Mouse (Mus musculus): ENCODE data around the gene Caap1. TPM values are rescaled to one million over a fixed set of nuclear protein-coding genes. Genes with fewer than 3 reads are reported as not detected.

The Caap1 gene
- total RNA-seq (2022) = 1 to 10 TPM; 1.7 to 2.5 (median 1.9) TPM

DNA sequence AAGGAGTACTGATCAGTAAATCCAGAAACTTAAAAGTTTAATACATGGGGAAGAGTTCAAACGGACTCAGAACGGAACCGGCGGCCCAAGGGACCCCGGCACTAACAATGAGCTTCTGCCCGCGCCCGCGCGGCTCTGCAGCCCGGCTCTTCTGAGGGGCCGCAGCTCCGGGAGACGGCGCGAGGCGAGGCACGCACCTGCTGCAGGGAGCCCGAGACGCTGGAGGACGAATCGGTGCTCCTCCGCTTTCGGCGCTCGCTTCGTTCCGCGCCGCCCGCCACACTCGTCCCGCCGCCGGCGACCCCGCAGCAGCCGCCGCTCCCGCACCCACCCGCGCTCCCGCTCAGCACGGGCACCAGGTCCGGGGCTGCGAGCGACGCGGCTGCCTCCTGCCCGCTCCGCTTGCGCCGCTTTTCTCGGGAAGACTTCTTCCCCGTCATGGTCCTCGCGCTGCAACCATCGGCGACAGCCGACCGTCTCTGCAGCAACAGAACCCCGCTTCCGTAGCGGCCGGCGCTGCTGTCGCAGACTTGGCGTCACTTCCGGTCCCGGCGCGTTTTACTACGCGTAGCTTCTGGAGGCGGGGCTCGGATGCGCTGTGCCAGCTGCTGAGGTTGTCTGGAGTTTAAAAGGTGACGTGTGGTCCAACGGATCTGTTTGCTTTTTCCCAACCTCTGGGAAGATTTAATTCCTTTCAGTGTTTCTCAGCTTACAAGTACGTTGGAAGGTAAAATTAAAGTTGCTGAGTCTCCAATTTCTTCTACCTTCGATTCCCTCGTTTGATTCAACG, at the start of gene Caap1, which contains the start of gene Gm10306:
Caap1 (minus strand) TSS at position 532 of the 790 bp plus-strand sequence.
Gm10306 (plus strand) TSS at position 282 of the 790 bp plus-strand sequence.
- DNase-seq (ENCODE audit: low spot score in 2 of 2) = peak; percentile 79 to 86

DNA sequence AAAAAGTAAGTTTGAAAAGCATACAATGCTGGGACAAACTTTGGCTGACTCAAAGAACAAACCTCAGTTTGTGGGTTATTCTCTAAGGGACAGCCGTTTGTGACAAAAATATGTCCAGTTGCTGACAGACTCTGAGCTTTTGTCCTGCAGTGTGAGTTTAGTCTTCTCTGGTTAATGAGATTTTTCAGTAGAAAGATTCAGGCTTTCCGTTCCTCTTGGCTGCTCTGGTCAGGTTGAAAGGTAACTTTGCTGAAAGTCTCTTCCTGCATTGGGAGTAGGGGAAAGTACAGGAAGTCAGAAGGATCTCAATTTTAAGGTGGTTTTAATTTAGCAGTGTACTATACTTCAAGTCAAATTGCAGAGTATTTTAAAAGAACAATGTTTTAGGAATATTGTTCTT, 49.0 kb upstream of the Caap1 start:
- no peak for DNase-seq (ENCODE audit: low spot score in 2 of 2)

DNA sequence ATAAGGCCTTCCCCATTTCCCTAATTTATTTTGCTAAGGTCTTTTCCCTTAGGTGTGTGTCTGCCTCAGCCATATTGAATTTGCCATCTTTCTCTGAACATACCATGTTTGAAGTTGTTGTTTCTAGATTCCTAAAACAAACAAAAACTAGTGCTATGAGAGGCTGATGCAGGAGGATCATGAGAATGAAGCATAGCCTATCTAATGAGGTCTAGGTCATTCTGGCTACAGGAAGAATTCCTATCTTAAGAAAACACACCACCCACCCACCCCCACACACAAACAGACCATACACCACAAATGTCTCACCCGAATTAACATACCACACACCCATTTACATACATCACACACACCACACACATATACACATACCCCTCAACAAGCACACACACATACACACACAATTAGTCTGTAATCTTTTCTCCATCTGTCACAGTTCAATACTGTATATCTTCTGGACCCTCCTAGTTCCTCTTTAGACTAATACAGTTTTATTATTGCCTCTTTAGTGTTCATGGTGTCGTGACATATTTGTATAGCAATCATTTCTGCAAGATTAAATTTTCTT, 47.9 kb upstream of the Caap1 start:
- no peak for DNase-seq (ENCODE audit: low spot score in 2 of 2)

DNA sequence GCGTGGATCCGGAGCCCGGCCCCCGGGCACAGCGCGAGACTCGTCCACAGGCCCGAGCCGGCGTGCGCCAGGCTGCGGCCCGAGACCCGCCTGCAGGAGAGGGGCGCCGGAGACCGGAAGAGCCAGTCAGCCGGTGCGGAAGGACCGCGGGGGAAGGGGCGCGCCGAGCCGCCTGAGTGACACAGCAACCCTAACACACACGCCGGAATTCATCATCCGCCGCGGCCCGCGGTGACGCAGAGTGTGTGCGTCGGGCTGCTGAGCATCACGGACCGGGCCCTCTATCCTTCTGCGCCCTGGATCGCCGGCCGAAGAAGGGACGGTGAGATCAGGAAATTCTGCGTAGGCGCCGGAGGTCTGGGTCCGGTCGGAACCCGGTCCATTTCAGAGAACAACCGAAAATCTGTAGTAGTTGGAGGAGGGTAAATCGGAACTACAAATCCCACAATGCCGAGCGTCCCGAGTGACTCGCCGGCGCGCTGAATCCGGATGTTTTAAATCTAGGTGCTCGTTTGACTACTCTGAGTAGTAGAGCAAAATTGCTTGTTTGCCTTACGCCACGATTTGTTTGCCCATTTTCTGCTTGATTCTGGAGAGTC, 46.5 kb upstream of the Caap1 start, which contains the start of gene Plaa:
Plaa (minus strand) TSS at position 214 of the 599 bp plus-strand sequence.
- peak; percentile 77 to 81 for DNase-seq (ENCODE audit: low spot score in 2 of 2)

DNA sequence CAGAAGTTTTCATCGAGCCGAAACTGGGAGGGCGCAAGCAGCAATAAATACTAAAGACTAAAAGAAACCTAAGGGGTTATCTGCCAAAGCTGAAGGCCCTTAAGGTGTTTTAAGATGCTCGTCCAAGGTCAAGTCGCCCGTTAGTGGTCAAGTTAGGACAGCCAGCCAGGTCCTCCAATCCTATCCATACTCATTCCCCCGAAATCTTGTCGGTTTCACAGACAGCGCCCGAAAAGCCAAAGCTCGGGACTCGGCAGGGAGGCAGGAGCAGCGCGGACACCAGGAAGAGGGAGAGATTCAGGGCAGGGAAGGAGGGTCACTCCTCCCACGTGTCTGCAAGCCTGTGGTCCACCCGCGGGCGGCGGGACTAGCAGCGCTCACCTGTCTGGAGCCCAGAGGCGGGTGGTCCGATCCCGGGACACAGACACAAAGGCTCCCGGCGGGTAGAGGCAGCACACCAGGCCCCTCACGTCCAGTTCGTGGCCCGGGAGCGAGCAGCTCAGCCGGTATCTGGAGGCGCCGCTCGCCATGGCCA, 46.0 kb upstream of the Caap1 start:
- DNase-seq (ENCODE audit: low spot score in 2 of 2) = no peak

DNA sequence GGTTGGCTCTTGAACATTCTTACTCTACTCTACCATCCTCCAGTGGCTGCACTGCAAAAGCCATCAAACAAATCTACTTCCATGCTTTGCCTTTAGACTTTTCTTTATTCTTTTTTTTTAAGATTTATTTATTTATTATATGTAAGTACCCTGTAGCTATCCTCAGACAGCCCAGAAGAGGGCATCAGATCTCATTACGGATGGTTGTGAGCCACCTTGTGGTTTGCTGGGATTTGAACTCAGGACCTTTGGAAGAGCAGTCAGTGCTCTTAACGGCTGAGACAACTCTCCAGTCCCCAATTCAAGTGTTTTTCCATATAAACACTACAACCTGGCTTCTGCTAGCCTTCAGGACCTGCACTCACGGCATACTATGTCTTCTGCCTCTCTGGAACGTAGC, 44.8 kb upstream of the Caap1 start:
- DNase-seq (ENCODE audit: low spot score in 2 of 2) = no peak

DNA sequence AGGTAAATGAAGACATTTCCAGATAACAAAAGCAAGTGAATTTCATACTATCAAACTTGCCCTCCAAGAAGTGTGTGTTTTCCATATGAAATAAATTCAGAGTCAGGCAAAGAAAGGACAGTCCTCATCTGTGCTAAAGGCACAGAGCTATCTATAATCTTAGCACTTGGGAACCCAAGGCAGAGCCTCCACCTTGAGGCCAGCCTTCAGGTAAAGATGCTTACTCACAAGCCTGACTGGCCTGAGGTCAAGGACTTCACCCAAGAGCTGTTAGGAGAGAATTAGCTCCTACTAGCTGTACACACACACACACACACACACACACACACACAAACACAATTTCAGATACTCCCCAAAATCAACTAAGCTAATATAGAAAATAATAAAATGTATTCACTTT, 36.1 kb upstream of the Caap1 start:
- no peak for DNase-seq (ENCODE audit: low spot score in 2 of 2)

DNA sequence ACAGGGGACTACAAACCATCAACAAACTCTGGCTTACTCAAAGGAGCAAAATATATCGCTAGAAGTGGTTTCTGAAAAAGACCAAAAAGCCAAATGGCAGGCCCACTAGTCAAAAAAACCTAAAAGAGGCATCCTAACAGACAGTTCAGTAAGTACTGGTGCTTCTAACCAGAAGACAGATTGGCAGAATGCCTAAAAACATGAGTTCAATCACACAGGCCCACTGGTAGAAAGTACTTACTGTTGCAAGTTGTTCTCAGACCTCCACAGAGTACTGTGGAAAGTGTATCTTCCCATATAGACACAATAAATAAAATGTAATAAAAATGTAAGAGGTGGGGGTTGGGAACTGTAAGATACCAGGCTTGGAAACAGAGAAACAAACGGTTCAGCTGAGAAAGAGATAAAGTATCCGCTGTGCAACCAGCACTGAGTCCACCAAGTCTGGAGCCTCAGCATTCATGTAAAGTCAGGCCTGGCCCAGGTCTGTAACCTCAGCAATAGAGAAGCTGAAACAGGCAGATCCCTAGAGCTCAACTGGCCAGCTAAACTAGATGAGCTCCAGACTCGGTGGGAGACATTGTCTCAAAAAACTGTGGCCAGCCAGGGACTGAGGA, 35.3 kb upstream of the Caap1 start:
- no peak for DNase-seq (ENCODE audit: low spot score in 2 of 2)

DNA sequence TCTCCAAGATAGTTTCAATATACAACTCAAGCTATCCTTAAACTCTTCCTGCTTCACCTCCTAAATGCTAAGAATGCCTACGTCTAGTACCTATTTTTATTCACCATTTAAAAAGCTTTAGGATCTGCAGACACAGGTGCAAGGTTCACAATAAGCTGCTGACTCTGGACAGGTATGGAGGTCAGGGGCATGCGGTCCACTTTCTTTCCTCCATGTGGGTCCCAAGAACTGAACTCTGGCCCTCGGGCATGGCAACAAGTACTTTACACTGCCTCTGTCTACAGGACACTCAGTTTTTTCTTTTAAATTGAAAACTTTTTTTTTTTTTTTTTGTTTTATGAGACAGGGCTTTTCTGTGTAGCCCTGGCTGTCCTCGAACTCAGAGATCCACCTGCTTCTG, 16.1 kb upstream of the Caap1 start:
- no peak for DNase-seq (ENCODE audit: low spot score in 2 of 2)

DNA sequence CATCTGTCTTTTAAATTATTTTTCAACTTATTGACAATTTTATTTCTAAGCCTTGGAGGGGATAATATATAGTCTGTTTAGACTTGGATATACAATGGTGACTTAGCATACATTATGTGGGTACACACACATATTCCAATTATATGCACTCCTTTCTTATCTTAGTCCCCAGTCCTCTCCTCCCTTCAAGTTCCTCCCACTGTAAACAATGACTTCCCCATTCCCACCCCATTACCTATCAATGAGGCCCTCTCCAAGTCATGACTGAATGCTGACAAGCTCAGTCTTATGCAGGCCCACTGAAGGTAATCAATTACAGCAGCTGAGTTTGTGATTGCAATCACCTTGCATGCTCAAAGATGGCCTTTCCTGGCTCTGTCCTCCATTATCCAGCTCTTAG, 7.7 kb upstream of the Caap1 start:
- no peak for DNase-seq (ENCODE audit: low spot score in 2 of 2)

DNA sequence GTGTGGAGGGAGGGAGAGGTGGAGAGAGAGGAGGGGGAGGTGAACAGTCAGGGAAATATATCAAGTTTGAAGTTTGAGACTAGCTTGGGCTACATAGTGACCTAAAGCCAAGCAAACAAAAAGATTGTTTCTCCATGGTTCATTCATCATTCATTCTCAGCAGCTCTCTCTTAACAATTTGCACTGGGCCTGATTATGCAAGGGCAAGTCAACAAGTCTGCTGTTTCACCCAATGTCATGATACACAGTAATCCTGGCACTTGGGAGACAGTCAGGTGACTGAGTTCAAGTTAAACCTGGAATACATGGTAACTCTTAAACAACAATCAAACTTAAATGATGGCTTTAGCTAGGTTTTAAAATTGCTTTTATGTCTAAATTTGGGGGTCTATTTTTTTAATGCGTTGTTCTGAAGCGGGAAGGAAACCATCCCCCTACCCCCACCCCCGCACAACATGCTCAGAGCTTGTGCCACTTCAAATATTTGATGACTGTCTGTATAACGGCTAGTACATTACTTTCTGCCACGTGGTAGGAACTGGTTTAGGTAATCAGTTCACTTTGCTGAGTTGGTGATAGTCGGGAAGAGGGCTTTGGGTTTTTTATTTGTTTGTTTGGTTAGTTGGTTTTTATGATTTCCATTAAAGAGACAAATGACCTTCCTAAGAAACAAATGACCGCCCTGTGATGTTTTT, 5.5 kb upstream of the Caap1 start:
- no peak for DNase-seq (ENCODE audit: low spot score in 2 of 2)

DNA sequence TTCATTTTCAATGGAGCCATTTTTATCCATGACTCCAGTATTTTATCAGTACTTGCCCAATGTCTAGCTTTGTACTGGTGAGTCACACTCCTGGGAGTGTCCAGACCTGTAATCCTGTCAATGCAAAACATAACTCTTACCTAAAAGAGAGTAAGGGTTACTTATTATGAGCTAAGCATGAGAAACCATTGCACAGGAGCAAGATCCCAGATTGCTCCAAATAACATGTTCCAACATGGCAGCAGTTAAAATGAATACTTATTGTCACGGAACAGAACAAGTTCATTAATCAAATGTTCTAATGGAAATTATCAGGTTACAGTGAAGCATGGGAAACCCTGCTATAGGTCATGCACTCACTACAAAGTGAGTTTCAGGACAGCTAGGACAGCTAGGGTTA, 3.7 kb upstream of the Caap1 start:
- no peak for DNase-seq (ENCODE audit: low spot score in 2 of 2)

DNA sequence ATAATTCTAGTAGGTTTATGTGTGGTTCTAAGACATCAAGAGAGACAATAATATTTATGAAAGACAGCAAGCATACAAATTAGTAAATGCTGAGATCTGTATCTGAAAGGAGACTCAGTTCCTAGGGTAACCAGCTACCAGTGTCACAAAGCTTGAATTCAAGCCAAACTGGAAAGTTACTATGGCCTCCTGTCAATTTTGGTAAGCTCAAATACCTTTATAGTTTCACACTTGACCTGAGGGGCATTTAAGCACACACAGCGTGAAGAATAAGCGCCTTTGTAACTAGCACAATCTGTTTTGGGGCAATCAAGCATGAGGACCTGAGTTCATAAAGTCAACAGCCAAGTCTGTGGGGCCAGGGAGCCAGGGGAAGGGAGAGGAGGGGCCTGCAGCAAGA, 2.7 kb upstream of the Caap1 start:
- no peak for DNase-seq (ENCODE audit: low spot score in 2 of 2)

DNA sequence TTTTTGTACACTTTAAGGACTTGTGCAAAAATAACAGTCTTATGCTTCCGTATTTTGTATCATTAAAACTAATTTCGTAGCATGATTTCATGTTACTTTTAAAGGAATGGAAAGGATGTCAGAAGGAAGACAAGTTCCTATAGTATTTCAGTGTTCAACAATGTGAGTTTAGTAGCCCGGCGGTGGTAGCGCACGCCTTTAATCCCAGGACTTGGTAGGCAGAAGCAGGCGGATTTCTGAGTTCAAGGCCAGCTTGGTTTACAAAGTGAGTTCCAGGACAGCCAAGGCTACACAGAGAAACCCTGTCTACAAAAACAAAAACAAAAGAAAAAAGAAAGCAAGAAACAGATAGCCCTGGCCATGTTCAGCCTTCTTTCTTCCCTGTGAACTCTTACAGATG, 549 bp upstream of the Caap1 start:
- no peak for DNase-seq (ENCODE audit: low spot score in 2 of 2)

DNA sequence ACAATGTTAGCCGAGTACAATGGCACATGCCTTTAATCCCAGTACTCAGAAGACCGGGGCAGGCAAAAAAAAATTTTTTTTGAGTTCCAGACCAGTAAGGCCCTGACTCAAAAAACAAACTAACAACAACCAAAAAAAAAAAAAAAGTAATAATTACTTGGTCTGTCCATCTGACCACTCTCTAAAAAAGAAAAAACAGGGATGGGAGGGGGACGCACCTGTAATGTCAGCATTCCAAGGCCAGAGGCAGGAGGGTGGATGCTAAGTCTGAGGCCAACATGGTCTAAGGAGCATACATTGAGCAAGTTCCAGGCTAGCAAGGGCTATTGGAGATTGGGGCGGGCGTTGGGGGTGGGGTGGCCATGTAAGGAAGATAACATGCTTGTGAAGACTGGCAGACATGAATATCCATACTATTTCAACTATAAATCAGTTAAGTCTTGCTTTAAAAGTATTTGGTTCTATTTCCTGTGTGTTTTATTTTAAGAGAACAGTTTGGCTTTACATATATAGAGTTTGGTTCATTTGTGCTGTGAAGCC, 1.6 kb downstream of the Caap1 start:
- no peak for DNase-seq (ENCODE audit: low spot score in 2 of 2)

DNA sequence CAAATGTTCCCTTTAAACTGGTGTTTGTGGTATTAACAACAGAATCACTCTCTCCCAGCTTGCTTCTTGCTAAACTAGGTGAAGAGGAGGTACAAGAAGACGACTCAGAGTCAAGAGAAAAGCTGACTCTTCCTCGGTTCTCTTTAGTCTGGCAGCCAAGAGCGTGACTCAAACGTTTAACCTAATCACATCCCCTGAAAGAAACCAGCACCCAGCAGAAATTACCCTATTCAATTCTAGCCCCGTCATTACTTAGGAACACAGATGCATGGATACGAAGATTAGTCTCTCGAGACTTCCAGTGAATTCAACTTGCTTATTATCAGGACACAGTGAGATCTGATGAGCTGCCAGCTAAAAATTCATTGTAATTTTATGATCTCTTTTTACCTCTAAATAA, 12.3 kb downstream of the Caap1 start:
- no peak for DNase-seq (ENCODE audit: low spot score in 2 of 2)

DNA sequence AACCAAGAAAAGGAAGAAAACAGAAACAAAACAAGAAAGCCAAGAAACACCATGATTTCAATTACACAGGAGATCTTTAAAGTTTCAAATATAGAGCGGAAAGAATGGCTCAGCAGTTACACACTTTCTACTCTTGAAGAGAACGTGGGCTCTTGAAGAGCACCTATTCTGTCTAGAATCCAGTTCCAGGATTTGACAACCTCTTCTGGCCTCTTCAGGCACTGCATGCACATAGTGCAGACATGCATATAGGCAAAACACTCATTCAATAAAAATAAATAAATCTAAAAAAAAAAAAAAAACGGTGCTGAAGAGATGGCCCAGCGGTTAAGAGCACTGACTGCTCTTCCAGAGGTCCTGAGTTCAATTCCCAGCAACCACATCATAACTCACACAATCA, 13.6 kb downstream of the Caap1 start:
- no peak for DNase-seq (ENCODE audit: low spot score in 2 of 2)

DNA sequence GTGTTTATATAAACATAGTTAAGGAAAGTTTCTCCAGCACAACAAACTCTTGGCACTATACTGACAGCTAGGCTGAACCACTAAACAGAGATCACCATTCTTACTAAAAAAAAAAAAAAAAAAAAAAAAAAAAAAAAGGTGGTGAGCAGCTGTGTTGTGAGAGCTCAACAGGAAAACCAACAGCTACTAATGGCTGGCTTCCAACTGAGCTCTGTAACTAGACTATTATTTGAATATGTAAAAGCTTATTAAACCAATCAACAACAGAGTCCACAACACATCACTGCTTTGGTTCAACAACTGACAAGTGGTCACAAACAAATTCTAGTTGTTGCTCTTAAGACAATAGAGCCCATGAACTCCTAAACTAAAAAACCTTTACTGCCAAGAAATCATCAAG, 23.4 kb downstream of the Caap1 start:
- DNase-seq (ENCODE audit: low spot score in 2 of 2) = no peak

DNA sequence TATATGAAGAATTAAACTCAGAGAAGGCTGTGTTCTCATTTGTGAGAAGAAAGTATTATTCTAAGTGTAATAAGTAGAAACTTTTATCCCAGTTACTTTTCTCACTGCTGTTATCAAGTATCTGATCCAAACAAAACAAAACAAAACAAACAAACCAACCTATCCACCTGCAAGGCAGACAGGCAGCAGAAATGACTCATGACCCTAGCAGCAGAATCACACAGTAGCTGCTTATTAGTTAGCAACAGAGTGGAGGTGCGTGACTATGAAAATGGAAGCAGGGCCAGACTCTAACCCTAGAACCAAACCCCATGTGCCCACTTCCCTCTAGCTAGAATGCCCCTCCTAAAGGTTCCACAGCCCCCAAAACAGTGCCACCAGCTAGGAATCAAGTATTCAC, 27.1 kb downstream of the Caap1 start:
- DNase-seq (ENCODE audit: low spot score in 2 of 2) = no peak

DNA sequence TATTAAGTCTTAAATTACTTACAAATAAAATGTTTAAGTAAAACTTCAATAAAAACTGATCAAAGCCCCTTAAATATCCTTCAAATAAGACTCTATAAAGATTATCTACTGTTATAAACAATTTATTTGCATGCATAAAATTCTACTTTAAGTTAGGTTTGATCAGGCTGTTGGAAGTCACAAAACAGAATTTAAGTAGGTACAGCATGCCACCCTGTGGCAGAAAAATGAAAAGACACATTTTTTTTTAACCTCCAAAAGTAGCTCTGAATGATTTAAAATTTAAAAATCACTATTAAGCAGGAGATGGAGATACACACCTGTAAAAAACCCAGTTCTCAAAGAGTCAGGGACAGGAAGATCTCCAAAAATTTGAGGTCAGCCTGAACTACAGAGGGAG, 33.3 kb downstream of the Caap1 start:
- DNase-seq (ENCODE audit: low spot score in 2 of 2) = no peak

DNA sequence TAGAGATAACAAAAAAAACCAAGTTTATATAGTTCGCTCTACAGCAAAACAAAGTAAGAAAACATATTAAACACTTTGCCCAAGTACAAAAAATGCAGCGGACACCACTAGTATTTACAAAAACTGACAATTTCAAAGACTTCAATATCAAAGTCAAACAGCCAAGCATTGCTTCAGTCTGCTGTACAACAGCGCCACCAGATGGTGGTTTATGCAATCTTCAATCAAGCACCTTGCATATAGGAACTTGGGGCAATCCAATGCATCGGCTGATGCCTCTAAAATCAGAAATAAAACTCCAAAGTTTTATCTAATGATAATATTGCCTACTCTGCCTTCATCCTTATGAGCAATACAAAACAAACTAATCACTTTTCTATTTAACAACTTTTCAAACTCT, 39.0 kb downstream of the Caap1 start:
- no peak for DNase-seq (ENCODE audit: low spot score in 2 of 2)

Data from gastrocnemius, adult 8-10 months (tissue).